Mouse (Mus musculus) olfactory bulb, adult 2 months (tissue): ENCODE measurements at regions not wholly inside any gene's neighbourhood (a gene's known extent, or its start where the extent isn't known, plus 50 kb on each side); places are given as distances from the start of the nearest gene placed in this dataset.

Experiments used
- H3K27ac ChIP-seq: fragments of 200-500 bp; 2 replicates; pipeline ENCODE4 v1.5.1; 2012; ENCODE audit warnings: low read depth, low read length; ENCODE audit not compliant: insufficient read depth
- H3K4me1 ChIP-seq: fragments of 200-500 bp; 2 replicates; pipeline ENCODE4 v1.6.1; 2012; ENCODE audit warnings: low read length; ENCODE audit not compliant: control insufficient read depth, insufficient read depth
- H3K4me3 ChIP-seq: fragments of 200-500 bp; 2 replicates; pipeline ENCODE4 v1.5.1; 2012; ENCODE audit warnings: mild to moderate bottlenecking, low read depth, low read length, moderate library complexity; ENCODE audit not compliant: insufficient read depth
- CTCF ChIP-seq: fragments of 200-500 bp; IDR thresholded peaks from 2 replicates; pipeline ENCODE4 v1.5.1; 2012; ENCODE audit warnings: low read depth, mild to moderate bottlenecking, low read length, moderate library complexity; ENCODE audit not compliant: insufficient read depth
- POLR2A ChIP-seq: fragments of 200-500 bp; IDR thresholded peaks from 2 replicates; pipeline ENCODE4 v1.6.1; 2012; ENCODE audit warnings: mild to moderate bottlenecking, low read depth, low read length, moderate library complexity; ENCODE audit not compliant: insufficient read depth
- WGBS: fragments of 180-500 bp; shearing (Covaris S2); methylation state at CpG from one replicate; pipeline ENCODE4 v1.1.7; 2018; 5-methylcytosine and 5-hydroxymethylcytosine counted together

- Histone ChIP-seq H3K4me3 (no peak overlapping the region), H3K4me1 (peaks cover 2% of the 10 kb centered on the region; the same call in 1 of the 2 replicates), H3K27ac (no peak overlapping the region)
- TF ChIP-seq CTCF (no peak), POLR2A (no peak)
- WGBS = 92% methylated on average over 4 of the region's 4 CpGs
Observed at GRCm38 (mm10) chr12:12062215-12062614, 199.7 kb upstream of the Fam49a start.

GRCm38 (mm10) chr12:12063910-12064309, 198.0 kb upstream of the Fam49a start:
- 74% methylated on average over 1 of the region's 1 CpGs for WGBS
- Histone ChIP-seq H3K4me1 (peaks cover 2% of the 10 kb centered on the region; the same call in 1 of the 2 replicates), H3K4me3 (no peak overlapping the region), H3K27ac (no peak overlapping the region)
- TF ChIP-seq CTCF (no peak), POLR2A (no peak)

- TF ChIP-seq CTCF (no peak), POLR2A (no peak)
- Histone ChIP-seq H3K27ac (no peak overlapping the region), H3K4me3 (no peak overlapping the region), H3K4me1 (peaks cover 2% of the 10 kb centered on the region; the same call in 1 of the 2 replicates)
- WGBS = 51% methylated on average over 4 of the region's 4 CpGs
Observed at GRCm38 (mm10) chr12:12064395-12064794, 197.5 kb upstream of the Fam49a start.

- TF ChIP-seq CTCF = no peak
- TF ChIP-seq POLR2A = no peak
- H3K4me1 ChIP-seq = no peaks in the 10 kb centered on the region
- no peak overlapping the region for H3K27ac ChIP-seq
- H3K4me3 ChIP-seq = no peak overlapping the region
- WGBS = 81% methylated on average over 2 of the region's 2 CpGs
Observed at GRCm38 (mm10) chr12:12088338-12088737, 173.6 kb upstream of the Fam49a start.
